Mouse (Mus musculus): ENCODE results near the gene Atrnl1.

Gene Atrnl1

GRCm38 (mm10) chr19:57927566-57928523, 317.0 kb downstream of the Atrnl1 start:
- DNase-seq: peak; percentile 43

DNA sequence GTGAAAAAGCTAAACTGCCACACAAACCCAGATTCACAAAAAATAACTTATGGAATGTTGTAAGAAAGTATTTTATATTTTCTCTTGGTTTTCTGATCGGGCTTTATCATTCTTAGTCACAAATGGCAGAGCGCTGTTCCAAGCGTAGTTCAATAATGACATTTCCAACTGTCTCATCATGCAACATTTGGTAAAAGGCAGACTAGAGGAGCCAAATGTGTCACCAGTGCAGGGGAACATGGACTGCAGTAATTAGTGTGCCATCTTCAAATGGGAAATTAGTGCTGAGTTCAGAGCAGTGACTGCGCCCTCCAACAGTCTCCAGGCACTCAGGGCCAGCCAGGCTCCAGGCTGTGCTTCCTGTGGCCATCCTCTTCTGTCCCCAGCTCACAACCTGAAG, 320.8 kb downstream of the Atrnl1 start:
- DNase-seq: no peak

DNA sequence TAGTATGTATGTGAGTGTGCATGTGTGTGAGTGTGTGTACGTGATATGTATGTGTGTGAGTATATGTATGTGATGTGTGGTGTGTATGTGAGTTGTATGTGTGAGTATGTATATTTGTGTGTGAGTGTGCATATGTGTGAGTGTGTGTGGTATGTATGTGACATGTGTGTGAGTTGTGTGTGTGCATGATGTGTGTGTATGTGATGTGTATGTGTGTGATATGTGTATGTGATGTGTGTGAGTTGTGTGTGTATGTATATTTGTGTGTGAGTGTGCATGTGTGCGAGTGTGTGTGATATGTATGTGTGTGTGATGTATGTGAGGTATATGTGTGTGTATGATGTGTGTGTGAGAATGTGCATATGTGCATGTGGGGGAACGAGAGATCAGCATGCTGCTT, 326.0 kb downstream of the Atrnl1 start:
- DNase-seq: no peak

- no peak for DNase-seq
These were observed 328.3 kb downstream of the Atrnl1 start for GRCm38 (mm10) chr19:57939166-57939565.

DNA sequence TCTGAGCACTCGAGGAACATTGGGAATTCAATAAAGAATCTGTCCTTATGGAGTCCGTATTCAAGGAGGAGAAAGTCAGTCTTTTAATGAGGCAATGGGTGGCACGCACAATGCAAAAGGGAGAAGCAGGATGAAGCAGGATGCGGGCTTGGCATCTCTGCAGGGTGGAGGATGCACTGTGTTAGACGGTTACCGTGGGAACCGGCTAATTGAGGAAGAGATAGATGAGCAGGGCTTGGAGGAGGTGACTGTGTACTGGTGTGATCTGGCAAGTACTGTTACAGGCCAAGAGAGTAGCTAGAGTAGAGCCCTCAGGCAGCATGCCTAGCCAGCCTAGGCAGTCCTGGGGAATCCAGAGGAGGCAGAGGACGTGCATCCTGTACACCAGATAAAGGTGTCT, 330.7 kb downstream of the Atrnl1 start:
- no peak for DNase-seq

DNA sequence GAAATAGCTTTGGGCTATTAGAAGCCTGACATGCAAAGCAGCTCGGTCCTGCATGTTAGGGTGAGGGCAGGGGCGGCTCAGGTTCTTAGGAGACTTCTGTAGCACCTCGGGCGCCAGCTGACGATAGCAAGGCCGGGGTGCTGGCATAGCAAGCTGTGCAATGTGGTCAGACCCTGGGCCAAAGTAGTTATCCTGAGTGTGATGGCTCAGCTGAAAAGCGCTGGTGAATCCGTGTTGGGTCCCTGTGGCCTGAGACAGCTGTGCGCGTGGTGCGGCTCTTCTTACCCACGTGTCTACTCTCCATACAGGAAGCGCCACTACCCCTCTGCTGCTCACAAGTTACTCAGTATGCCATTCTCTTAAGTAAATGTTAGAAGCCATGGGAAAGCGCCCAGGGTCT, 331.4 kb downstream of the Atrnl1 start:
- DNase-seq: no peak

DNA sequence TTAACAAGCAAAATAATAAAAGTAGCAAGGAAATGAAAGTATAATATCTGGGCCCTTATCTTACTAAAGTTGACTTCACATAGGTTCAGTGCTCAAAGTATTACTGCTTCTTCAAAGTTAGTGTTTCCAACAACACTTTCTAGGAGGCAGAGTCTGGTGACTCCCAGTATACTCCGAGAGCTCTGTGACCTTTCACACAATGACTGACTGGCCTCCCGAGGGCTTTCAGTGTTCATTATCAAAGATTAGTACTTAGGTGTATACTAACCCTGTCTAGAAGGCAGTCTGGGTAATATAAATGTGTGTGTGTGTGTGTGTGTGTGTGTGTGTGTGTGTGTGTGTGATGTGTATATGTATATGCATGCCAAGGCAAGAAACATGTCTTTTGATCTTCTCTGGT, 332.5 kb downstream of the Atrnl1 start:
- no peak for DNase-seq

- DNase-seq: no peak
These were observed 333.8 kb downstream of the Atrnl1 start for GRCm38 (mm10) chr19:57944680-57945079.

- DNase-seq: no peak
These were observed 334.9 kb downstream of the Atrnl1 start for GRCm38 (mm10) chr19:57945626-57946250.

- DNase-seq: no peak
These were observed 337.7 kb downstream of the Atrnl1 start for GRCm38 (mm10) chr19:57948489-57948888.

GRCm38 (mm10) chr19:57949260-57949917, 338.6 kb downstream of the Atrnl1 start:
- no peak for DNase-seq

DNA sequence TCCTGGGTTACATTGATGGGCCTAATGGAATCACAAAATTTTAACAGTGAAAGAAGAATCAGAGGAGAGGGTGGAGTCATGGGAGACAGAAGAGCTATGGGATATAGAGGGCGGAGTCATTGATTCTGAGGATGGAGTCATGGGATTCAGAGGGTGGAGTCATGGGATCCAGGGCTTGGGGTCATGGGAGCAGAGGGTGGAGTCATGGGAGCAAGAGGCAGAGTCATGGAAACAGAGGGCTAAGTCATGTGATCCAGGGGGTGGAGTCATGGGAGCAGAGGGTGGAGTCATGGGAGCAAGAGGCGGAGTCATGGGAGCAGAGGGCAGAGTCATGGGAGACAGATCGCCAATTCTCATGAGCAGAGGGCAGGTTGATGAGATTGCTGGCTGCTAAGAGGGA, 343.3 kb downstream of the Atrnl1 start:
- DNase-seq: no peak

- no peak for DNase-seq
These were observed 345.6 kb downstream of the Atrnl1 start for GRCm38 (mm10) chr19:57956459-57956858.

DNA sequence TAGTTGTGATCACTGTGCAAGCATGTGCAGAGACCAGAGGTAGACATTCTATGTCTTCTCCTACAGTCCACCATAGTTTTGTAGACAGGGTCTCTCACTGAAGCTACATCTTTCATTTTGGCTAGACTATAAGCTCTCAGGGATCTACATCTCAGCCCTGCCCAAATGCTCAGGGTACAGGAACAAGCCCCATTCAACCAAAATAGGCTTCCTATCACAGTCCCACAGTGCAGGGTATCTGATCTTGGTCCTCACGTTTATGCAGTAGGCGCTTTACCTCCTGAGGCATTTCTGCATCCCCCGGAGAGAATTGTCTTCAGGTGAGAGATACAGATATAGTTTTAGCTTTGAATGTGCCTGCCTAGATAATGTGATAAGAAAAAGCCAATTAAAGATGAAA, 346.5 kb downstream of the Atrnl1 start:
- no peak for DNase-seq

DNA sequence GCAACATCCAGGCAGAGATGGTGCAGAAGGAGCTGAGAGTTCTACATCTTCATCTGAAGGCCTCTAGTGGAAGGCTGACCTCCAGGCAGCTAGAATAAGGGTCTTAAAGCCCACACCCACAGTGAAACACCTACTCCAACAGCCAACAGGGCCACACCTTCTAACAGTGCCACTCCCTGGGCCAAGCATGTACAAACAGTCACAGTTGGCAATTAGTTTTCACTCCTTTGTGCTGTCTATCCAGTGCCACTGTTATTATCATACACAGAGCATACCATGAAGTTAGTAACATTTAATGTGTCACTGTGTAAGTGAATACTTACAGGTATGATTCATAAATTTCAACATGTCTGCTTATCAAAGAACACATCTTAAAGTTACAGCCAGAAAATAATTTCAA, 347.3 kb downstream of the Atrnl1 start:
- DNase-seq: no peak

- DNase-seq: no peak
These were observed 347.9 kb downstream of the Atrnl1 start for GRCm38 (mm10) chr19:57958726-57959125.

DNA sequence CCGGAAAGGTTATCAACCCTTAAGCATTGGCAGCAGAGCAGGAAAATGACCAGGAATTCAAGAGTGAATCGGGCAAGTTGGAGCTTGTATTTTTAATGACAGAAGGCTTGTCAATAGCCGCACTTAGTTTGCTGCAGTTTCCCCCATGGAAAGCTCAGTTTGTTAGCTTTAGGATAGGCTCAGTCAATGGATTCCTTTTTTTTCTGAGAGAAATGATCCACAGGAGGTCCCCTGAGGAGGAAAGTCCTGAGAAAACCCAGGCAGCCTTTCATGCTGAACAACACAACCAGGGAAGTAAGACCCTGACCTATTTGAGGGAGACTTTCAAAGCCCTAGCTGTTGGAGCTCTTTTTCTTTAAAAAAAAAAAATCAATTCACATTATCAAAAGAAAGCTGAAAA, 350.5 kb downstream of the Atrnl1 start:
- DNase-seq: no peak

GRCm38 (mm10) chr19:57961738-57962640, 351.2 kb downstream of the Atrnl1 start:
- no peak for DNase-seq

GRCm38 (mm10) chr19:57963874-57964273, 353.0 kb downstream of the Atrnl1 start:
- no peak for DNase-seq

DNA sequence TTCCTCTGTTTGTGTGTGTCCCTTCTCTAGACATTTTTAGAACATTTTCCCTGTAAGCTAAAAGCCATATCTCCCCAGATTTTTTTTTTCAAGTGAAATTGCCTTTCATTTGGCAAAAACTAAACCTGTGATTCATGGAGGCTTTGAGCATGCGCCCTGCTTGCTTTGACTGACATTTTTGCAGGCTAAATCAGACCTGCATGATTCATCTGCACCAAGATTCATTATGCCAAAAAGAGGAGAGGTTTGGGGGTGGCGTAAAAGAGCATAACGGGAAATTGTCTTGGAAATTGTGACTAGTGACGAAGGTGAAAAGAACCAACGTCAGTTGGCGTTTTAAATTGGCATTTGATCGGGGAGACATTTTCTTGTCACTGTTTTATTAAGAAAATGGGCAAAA, 358.9 kb downstream of the Atrnl1 start:
- no peak for DNase-seq

GRCm38 (mm10) chr19:57970342-57970895, 359.6 kb downstream of the Atrnl1 start:
- peak; percentile 8 for DNase-seq

DNA sequence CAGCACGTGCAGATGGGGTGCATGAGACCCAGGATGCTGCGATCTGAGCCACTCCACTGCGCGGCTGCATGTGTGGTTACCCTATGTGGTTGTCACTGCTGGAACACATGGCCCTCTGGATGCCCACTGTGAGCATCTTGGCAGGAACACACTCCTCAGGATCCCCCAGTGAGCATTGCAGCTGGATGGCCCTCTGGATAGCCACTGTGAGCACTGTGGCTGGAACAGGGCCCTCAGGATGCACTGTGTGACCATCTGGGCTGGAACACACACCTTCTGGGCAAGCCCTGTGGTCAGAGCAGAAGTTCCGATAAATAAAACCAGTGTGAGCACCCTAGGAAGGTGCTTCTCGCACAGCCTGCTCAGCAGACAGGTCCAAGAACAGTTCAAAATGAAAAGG, 364.4 kb downstream of the Atrnl1 start:
- no peak for DNase-seq

All from thymus, postnatal 14 days (tissue).